Mouse (Mus musculus) heart, adult 10 weeks (tissue): ENCODE data around the gene Gm9857. TPM values are rescaled to one million over a fixed set of nuclear protein-coding genes. Genes with fewer than 3 reads are reported as not detected.

Experiments
- polyA plus RNA-seq: library from polyadenylated mRNA; stranded (reverse); fragments of 350-450 nt; fragmentation: Illumina TruSeq; extraction: RNeasy Lipid Tissue Mini Kit (QIAGEN cat#74804); gene quantifications from one replicate; pipeline ENCODE4 v1.2.3, GENCODE M21; 2014; ENCODE audit warnings: low read depth, low replicate concordance

Gene Gm9857
- polyA plus RNA-seq, result not detected

GRCm38 (mm10) chr3:108940001-108940633 is at the start of gene Gm9857:
Gene Gm9857 (minus strand): TSS chr3:108940445.

GRCm38 (mm10) chr3:108939573-108939972 is 672 bp downstream of the Gm9857 start, which contains the start of gene Henmt1:
Gene Henmt1 (plus strand): TSS chr3:108939873.

GRCm38 (mm10) chr3:108911548-108912413 is 28.5 kb downstream of the Gm9857 start, which contains the start of gene Prpf38b:
Gene Prpf38b (minus strand): TSS chr3:108911727.

Other genes starting within 250 kb of the Gm9857 start
- gene Gpsm2, start 218.1 kb downstream of the Gm9857 start, polyA plus RNA-seq, result 1.2 TPM
- not detected for gene Aknad1, start 200.8 kb downstream of the Gm9857 start, polyA plus RNA-seq
- 25.7 TPM for gene Stxbp3, start 99.9 kb downstream of the Gm9857 start, polyA plus RNA-seq
- not detected for gene Fndc7, start 50.4 kb downstream of the Gm9857 start, polyA plus RNA-seq
- gene Prpf38b, start 28.7 kb downstream of the Gm9857 start, polyA plus RNA-seq, result 43.0 TPM
- gene Henmt1, start 572 bp downstream of the Gm9857 start, polyA plus RNA-seq, result not detected
- gene Fam102b, start 87.2 kb upstream of the Gm9857 start, polyA plus RNA-seq, result 9.6 TPM
- gene Slc25a54, start 140.0 kb upstream of the Gm9857 start, polyA plus RNA-seq, result not detected
- gene Slc25a24, start 182.7 kb upstream of the Gm9857 start, polyA plus RNA-seq, result 5.4 TPM